17 mouse cellular contexts compared by ENCODE assay signal in the genomic region with DNA sequence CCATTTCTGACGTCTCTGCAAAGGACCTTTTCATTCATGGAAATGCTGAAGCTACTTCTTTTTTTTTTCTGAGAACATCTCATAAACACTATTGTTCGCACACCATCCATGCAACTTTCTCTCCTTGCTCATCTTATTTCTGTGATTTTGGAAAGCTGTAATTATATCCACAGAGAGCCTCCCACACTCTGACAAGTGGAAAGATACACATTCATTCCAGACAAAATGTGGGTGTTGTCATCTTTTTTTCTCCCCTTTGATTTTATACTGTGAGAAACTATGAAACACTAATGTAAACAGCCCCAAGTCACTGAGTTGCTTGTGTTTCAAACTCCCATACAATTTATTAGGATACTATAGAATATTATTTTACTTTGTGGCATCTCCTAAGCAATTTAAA.
"Had no signal": no experiment of that assay in that cellular context is flagged by ENCODE, and none has a peak within 500 bp of the region (broad histone marks: within the 10 kb centered on the region; RNA-seq: fewer than 3 reads in every experiment).

No protein-coding gene starts in this region.

- DNase-seq: forebrain, postnatal 0 days; gastrocnemius, postnatal 14 days; gastrocnemius, postnatal 36 days; heart, adult 2 months; heart, postnatal 14 days; heart, postnatal 36 days; kidney, adult 11 months; kidney, adult 2 months; kidney, adult 9 months; kidney, postnatal 14 days; kidney, postnatal 36 days; layer of hippocampus, adult 9-11 months; layer of hippocampus, postnatal 36 days; left cerebral cortex, postnatal 4 days had no signal

- ATAC-seq: forebrain, postnatal 0 days; hindbrain, postnatal 0 days; intestine, embryonic 16.5 days; liver, embryonic 12.5 days had no signal
